Mouse (Mus musculus) limb, embryonic 15.5 days (tissue): ENCODE results near the gene 6430571L13Rik. TPM values are rescaled to one million over a fixed set of nuclear protein-coding genes. Genes with fewer than 3 reads are reported as not detected.

Experiments
- ATAC-seq: fragments of 200-750 bp; cut with Nextera tagmentation; 2 replicates; pipeline ENCODE4 v1.8.0; 2017; ENCODE audit warnings: low read depth, moderate TSS enrichment; ENCODE audit not compliant: insufficient number of reproducible peaks, low FRiP score, low TSS enrichment
- H3K27ac ChIP-seq: fragments of 300-500 bp; sonication (generic); 2 replicates; pipeline ENCODE4 v1.5.1; 2015; ENCODE audit warnings: moderate library complexity, mild to moderate bottlenecking, inconsistent platforms
- H3K27me3 ChIP-seq: fragments of 300-500 bp; sonication (generic); 2 replicates; pipeline ENCODE4 v1.6.1; 2015; ENCODE audit warnings: inconsistent platforms
- H3K36me3 ChIP-seq: fragments of 300-500 bp; sonication (generic); 2 replicates; pipeline ENCODE4 v1.6.1; 2015; ENCODE audit warnings: inconsistent platforms
- H3K4me1 ChIP-seq: fragments of 300-500 bp; sonication (generic); 2 replicates; pipeline ENCODE4 v1.6.1; 2015; ENCODE audit warnings: inconsistent platforms
- H3K4me2 ChIP-seq: fragments of 300-500 bp; sonication (generic); 2 replicates; pipeline ENCODE4 v1.6.1; 2015; ENCODE audit warnings: mild to moderate bottlenecking, inconsistent platforms
- H3K4me3 ChIP-seq: fragments of 300-500 bp; sonication (generic); 2 replicates; pipeline ENCODE4 v1.5.1; 2015; ENCODE audit warnings: mild to moderate bottlenecking, inconsistent platforms
- H3K9ac ChIP-seq: fragments of 300-500 bp; sonication (generic); 2 replicates; pipeline ENCODE4 v1.6.1; 2015; ENCODE audit warnings: inconsistent platforms
- H3K9me3 ChIP-seq: fragments of 300-500 bp; sonication (generic); 2 replicates; pipeline ENCODE4 v1.6.1; 2016; ENCODE audit warnings: inconsistent platforms
- WGBS: fragments of 180-500 bp; shearing (Covaris S2); methylation state at CpG from one replicate; pipeline ENCODE4 v1.1.7; 2015; 5-methylcytosine and 5-hydroxymethylcytosine counted together
- polyA plus RNA-seq: library from polyadenylated mRNA; unstranded; fragments of >200 nt; fragmentation: Nextera tagmentation; extraction: Ambion mirVana; gene quantifications from 2 replicates; pipeline ENCODE4 v1.2.1, GENCODE M21; 2015

6430571L13Rik gene
- polyA plus RNA-seq, 1 experiment from 2014 or later = 0.60 TPM

- peak overlapping the region; percentile 3; the same call in 1 of the 2 replicates for H3K27ac ChIP-seq
- no peak overlapping the region for H3K9ac ChIP-seq
These were observed 32.5 kb upstream of the 6430571L13Rik start for GRCm38 (mm10) chr9:107307886-107308285.

GRCm38 (mm10) chr9:107308346-107309000 is 31.9 kb upstream of the 6430571L13Rik start:
- Histone ChIP-seq H3K27me3 (no peaks in the 10 kb centered on the region), H3K36me3 (no peaks in the 10 kb centered on the region), H3K27ac (0 out of 2 replicates have a peak overlapping the region, but pooled peaks have one; percentile 3), H3K4me2 (no peak overlapping the region), H3K9me3 (no peaks in the 10 kb centered on the region), H3K4me3 (no peak overlapping the region), H3K9ac (no peak overlapping the region), H3K4me1 (peaks cover 29% of the 10 kb centered on the region)
- WGBS = 86% methylated on average over 9 of the region's 9 CpGs
- no peak for ATAC-seq

More at GRCm38 (mm10) chr9:107307886-107308285, 32.5 kb upstream of the 6430571L13Rik start:
- H3K9me3 ChIP-seq = no peaks in the 10 kb centered on the region
- no peaks in the 10 kb centered on the region for H3K27me3 ChIP-seq
- no peak overlapping the region for H3K4me3 ChIP-seq
- H3K4me1 ChIP-seq = peaks cover 26% of the 10 kb centered on the region
- ATAC-seq = no peak
- no peaks in the 10 kb centered on the region for H3K36me3 ChIP-seq
- H3K4me2 ChIP-seq = no peak overlapping the region
- WGBS = 43% methylated on average over 12 of the region's 12 CpGs

- no peaks in the 10 kb centered on the region for H3K27me3 ChIP-seq
- 65% methylated on average over 9 of the region's 9 CpGs for WGBS
- H3K4me1 ChIP-seq = peaks cover 29% of the 10 kb centered on the region
- no peak overlapping the region for H3K4me3 ChIP-seq
- H3K36me3 ChIP-seq = no peaks in the 10 kb centered on the region
- no peaks in the 10 kb centered on the region for H3K9me3 ChIP-seq
- no peak overlapping the region for H3K9ac ChIP-seq
- H3K4me2 ChIP-seq = no peak overlapping the region
- ATAC-seq = no peak
- H3K27ac ChIP-seq = no peak overlapping the region
These were observed 31.2 kb upstream of the 6430571L13Rik start for GRCm38 (mm10) chr9:107309171-107309570.

GRCm38 (mm10) chr9:107309600-107309999 is 30.8 kb upstream of the 6430571L13Rik start:
- 64% methylated on average over 5 of the region's 5 CpGs for WGBS
- ATAC-seq = no peak
- no peaks in the 10 kb centered on the region for H3K9me3 ChIP-seq
- H3K9ac ChIP-seq = no peak overlapping the region
- no peak overlapping the region for H3K4me3 ChIP-seq
- no peaks in the 10 kb centered on the region for H3K27me3 ChIP-seq
- no peak overlapping the region for H3K4me2 ChIP-seq
- no peak overlapping the region for H3K27ac ChIP-seq
- H3K4me1 ChIP-seq = peaks cover 29% of the 10 kb centered on the region
- no peaks in the 10 kb centered on the region for H3K36me3 ChIP-seq

- Histone ChIP-seq H3K9ac (no peak overlapping the region), H3K36me3 (no peaks in the 10 kb centered on the region), H3K27ac (no peak overlapping the region), H3K4me2 (no peak overlapping the region), H3K27me3 (no peaks in the 10 kb centered on the region), H3K4me3 (no peak overlapping the region), H3K9me3 (no peaks in the 10 kb centered on the region), H3K4me1 (peaks cover 20% of the 10 kb centered on the region)
- no peak for ATAC-seq
- WGBS = 56% methylated on average over 10 of the region's 10 CpGs
These were observed 27.4 kb upstream of the 6430571L13Rik start for GRCm38 (mm10) chr9:107312811-107313584.

GRCm38 (mm10) chr9:107313926-107314325 is 26.5 kb upstream of the 6430571L13Rik start:
- ATAC-seq = no peak
- Histone ChIP-seq H3K4me2 (no peak overlapping the region), H3K4me3 (no peak overlapping the region), H3K27ac (no peak overlapping the region), H3K9ac (no peak overlapping the region), H3K27me3 (no peaks in the 10 kb centered on the region), H3K4me1 (peaks cover 16% of the 10 kb centered on the region), H3K36me3 (no peaks in the 10 kb centered on the region), H3K9me3 (no peaks in the 10 kb centered on the region)
- WGBS = 73% methylated on average over 3 of the region's 3 CpGs

- ATAC-seq = 0 out of 2 replicates have a peak, but pooled peaks have one; percentile 25
- H3K27me3 ChIP-seq = no peaks in the 10 kb centered on the region
- H3K9ac ChIP-seq = no peak overlapping the region
- peaks cover 16% of the 10 kb centered on the region for H3K4me1 ChIP-seq
- H3K36me3 ChIP-seq = no peaks in the 10 kb centered on the region
- no peak overlapping the region for H3K4me3 ChIP-seq
- WGBS = 51% methylated on average over 2 of the region's 2 CpGs
- H3K4me2 ChIP-seq = no peak overlapping the region
- no peaks in the 10 kb centered on the region for H3K9me3 ChIP-seq
- 0 out of 2 replicates have a peak overlapping the region, but pooled peaks have one; percentile 3 for H3K27ac ChIP-seq
These were observed 24.6 kb upstream of the 6430571L13Rik start for GRCm38 (mm10) chr9:107315791-107316190.

- Histone ChIP-seq H3K4me2 (no peak overlapping the region), H3K9me3 (no peaks in the 10 kb centered on the region), H3K36me3 (no peaks in the 10 kb centered on the region), H3K4me1 (peaks cover 11% of the 10 kb centered on the region; the same call in 1 of the 2 replicates), H3K4me3 (no peak overlapping the region), H3K9ac (no peak overlapping the region), H3K27ac (no peak overlapping the region), H3K27me3 (no peaks in the 10 kb centered on the region)
- ATAC-seq = no peak
- 74% methylated on average over 8 of the region's 8 CpGs for WGBS
These were observed 17.8 kb upstream of the 6430571L13Rik start for GRCm38 (mm10) chr9:107322461-107323050.

- no peak overlapping the region for H3K9ac ChIP-seq
- ATAC-seq = no peak
- H3K4me2 ChIP-seq = no peak overlapping the region
These were observed 16.8 kb upstream of the 6430571L13Rik start for GRCm38 (mm10) chr9:107323558-107323957.

GRCm38 (mm10) chr9:107324799-107325561 is 15.4 kb upstream of the 6430571L13Rik start:
- no peak overlapping the region for H3K4me3 ChIP-seq
- H3K9me3 ChIP-seq = no peaks in the 10 kb centered on the region
- no peak for ATAC-seq
- no peak overlapping the region for H3K4me2 ChIP-seq
- H3K27me3 ChIP-seq = no peaks in the 10 kb centered on the region
- H3K27ac ChIP-seq = no peak overlapping the region
- H3K9ac ChIP-seq = no peak overlapping the region
- peaks cover 11% of the 10 kb centered on the region; the same call in 1 of the 2 replicates for H3K4me1 ChIP-seq
- H3K36me3 ChIP-seq = peaks cover 7% of the 10 kb centered on the region; the same call in 1 of the 2 replicates
- WGBS = 69% methylated on average over 4 of the region's 4 CpGs

More at GRCm38 (mm10) chr9:107323558-107323957, 16.8 kb upstream of the 6430571L13Rik start:
- 39% methylated on average over 6 of the region's 6 CpGs for WGBS
- Histone ChIP-seq H3K9me3 (no peaks in the 10 kb centered on the region), H3K27me3 (no peaks in the 10 kb centered on the region), H3K4me1 (peaks cover 11% of the 10 kb centered on the region; the same call in 1 of the 2 replicates), H3K27ac (no peak overlapping the region), H3K36me3 (peaks cover 7% of the 10 kb centered on the region; the same call in 1 of the 2 replicates), H3K4me3 (no peak overlapping the region)

- Histone ChIP-seq H3K4me2 (no peak overlapping the region), H3K36me3 (peaks cover 7% of the 10 kb centered on the region; the same call in 1 of the 2 replicates), H3K9ac (no peak overlapping the region), H3K4me1 (peaks cover 11% of the 10 kb centered on the region; the same call in 1 of the 2 replicates), H3K27me3 (no peaks in the 10 kb centered on the region), H3K9me3 (no peaks in the 10 kb centered on the region), H3K27ac (no peak overlapping the region), H3K4me3 (no peak overlapping the region)
- WGBS = 79% methylated on average over 7 of the region's 7 CpGs
- ATAC-seq = no peak
These were observed 14.5 kb upstream of the 6430571L13Rik start for GRCm38 (mm10) chr9:107325904-107326303.
